Mouse (Mus musculus) liver, embryonic 18 days (tissue): ENCODE measurements around the gene Prrt3. TPM values are rescaled to one million over a fixed set of nuclear protein-coding genes. Genes with fewer than 3 reads are reported as not detected.

ENCODE experiments used
- polyA plus RNA-seq: library from polyadenylated mRNA; depleted of rRNA; stranded (reverse); fragments of >200 nt; gene quantifications from 2 replicates; pipeline ENCODE4 v1.2.3, GENCODE M21; 2012; rRNA removed

Prrt3 gene
- polyA plus RNA-seq = 0.01 TPM in 1 of 2 replicates, not detected in the other

GRCm38 (mm10) chr6:113501388-113502084 is at the start of gene Prrt3:
Gene Prrt3 (minus strand): TSS chr6:113501931.

GRCm38 (mm10) chr6:113530932-113531839 is 29.5 kb upstream of the Prrt3 start, which contains the start of the genes Emc3 and Fancd2:
Gene Emc3 (minus strand): TSS chr6:113531652.
Gene Fancd2 (plus strand): TSS chr6:113531682.

GRCm38 (mm10) chr6:113483100-113483615 is 18.6 kb downstream of the Prrt3 start, which contains the start of gene Creld1:
Gene Creld1 (plus strand): TSS chr6:113483297.

GRCm38 (mm10) chr6:113471297-113471936 is 30.3 kb downstream of the Prrt3 start, which contains the start of gene Il17rc:
Gene Il17rc (plus strand): TSS chr6:113471427.

GRCm38 (mm10) chr6:113457952-113458534 is 43.7 kb downstream of the Prrt3 start, which contains the start of gene Il17re:
Gene Il17re (plus strand): TSS chr6:113458484.

Other genes with a start within 250 kb of the Prrt3 start
- 0.01 and 0.06 TPM in 2 replicates for gene Cpne9, start 219.6 kb downstream of the Prrt3 start, polyA plus RNA-seq
- 8.6 and 10.5 TPM in 2 replicates for gene Brpf1, start 194.8 kb downstream of the Prrt3 start, polyA plus RNA-seq
- 6.7 and 7.1 TPM in 2 replicates for gene Ogg1, start 175.0 kb downstream of the Prrt3 start, polyA plus RNA-seq
- 14.7 and 16.5 TPM in 2 replicates for gene Camk1, start 157.9 kb downstream of the Prrt3 start, polyA plus RNA-seq
- gene Tada3, start 124.0 kb downstream of the Prrt3 start, polyA plus RNA-seq = 8.9 and 9.7 TPM in 2 replicates
- gene Arpc4, start 123.8 kb downstream of the Prrt3 start, polyA plus RNA-seq = 44.5 and 50.4 TPM in 2 replicates
- gene Ttll3, start 112.7 kb downstream of the Prrt3 start, polyA plus RNA-seq = 2.1 and 3.1 TPM in 2 replicates
- gene Rpusd3, start 82.6 kb downstream of the Prrt3 start, polyA plus RNA-seq = 19.9 and 20.2 TPM in 2 replicates
- gene Cidec, start 66.2 kb downstream of the Prrt3 start, polyA plus RNA-seq = 0.21 and 0.44 TPM in 2 replicates
- gene Jagn1, start 59.4 kb downstream of the Prrt3 start, polyA plus RNA-seq = 27.7 and 29.5 TPM in 2 replicates
- gene Il17re, start 43.4 kb downstream of the Prrt3 start, polyA plus RNA-seq = 0.34 and 0.35 TPM in 2 replicates
- gene Il17rc, start 30.5 kb downstream of the Prrt3 start, polyA plus RNA-seq = 12.2 and 12.6 TPM in 2 replicates
- gene Creld1, start 18.6 kb downstream of the Prrt3 start, polyA plus RNA-seq = 6.6 and 7.4 TPM in 2 replicates
- 24.7 and 25.0 TPM in 2 replicates for gene Emc3, start 29.7 kb upstream of the Prrt3 start, polyA plus RNA-seq
- 4.0 and 4.2 TPM in 2 replicates for gene Fancd2, start 29.8 kb upstream of the Prrt3 start, polyA plus RNA-seq
- not detected in 2 replicates for gene Fancd2os, start 98.8 kb upstream of the Prrt3 start, polyA plus RNA-seq
- 75.9 and 79.8 TPM in 2 replicates for gene Brk1, start 102.8 kb upstream of the Prrt3 start, polyA plus RNA-seq
- 5.9 and 7.4 TPM in 2 replicates for gene Vhl, start 122.0 kb upstream of the Prrt3 start, polyA plus RNA-seq
- 21.6 and 22.6 TPM in 2 replicates for gene Irak2, start 136.5 kb upstream of the Prrt3 start, polyA plus RNA-seq
- gene Tatdn2, start 195.1 kb upstream of the Prrt3 start, polyA plus RNA-seq = 10.8 and 11.6 TPM in 2 replicates
- gene Ghrl, start 217.9 kb upstream of the Prrt3 start, polyA plus RNA-seq = 0.20 TPM in 1 of 2 replicates, not detected in the other
- gene Sec13, start 238.8 kb upstream of the Prrt3 start, polyA plus RNA-seq = 93.8 and 96.0 TPM in 2 replicates